Comparison of ENCODE assay signal across 15 mouse cellular contexts in genomic region chr6:37397973-37398372, GRCm38 (mm10).
"Had no signal": no experiment of that assay in that cellular context is flagged by ENCODE, and none has a peak within 500 bp of the region (broad histone marks: within the 10 kb centered on the region; RNA-seq: fewer than 3 reads in every experiment).

No protein-coding gene starts in this region.

- H3K9me3 ChIP-seq: kidney, embryonic 15.5 days; limb, embryonic 15.5 days; midbrain, embryonic 10.5 days; neural tube, embryonic 12.5 days; stomach, embryonic 15.5 days had no signal

- H3K27me3 ChIP-seq: kidney, embryonic 15.5 days; limb, embryonic 15.5 days; neural tube, embryonic 12.5 days; stomach, embryonic 15.5 days had no signal

- ATAC-seq: lung, postnatal 0 days had no signal

- H3K4me3 ChIP-seq: kidney, embryonic 15.5 days; limb, embryonic 15.5 days; midbrain, embryonic 10.5 days; neural tube, embryonic 12.5 days; stomach, embryonic 15.5 days had no signal

- H3K36me3 ChIP-seq: midbrain, embryonic 10.5 days; neural tube, embryonic 12.5 days; stomach, embryonic 15.5 days had no signal

- H3K4me1 ChIP-seq: neural tube, embryonic 12.5 days had no signal

- DNase-seq: kidney, adult 2 months; kidney, postnatal 14 days; layer of hippocampus, postnatal 36 days; lung, adult 2 months; lung, postnatal 4 days; midbrain, embryonic 14.5 days; right cerebral cortex, postnatal 4 days; thymus, adult 2 months; thymus, postnatal 25 days had no signal

- H3K27ac ChIP-seq: kidney, embryonic 15.5 days; midbrain, embryonic 10.5 days; neural tube, embryonic 12.5 days; stomach, embryonic 15.5 days had no signal

- H3K9ac ChIP-seq: kidney, embryonic 15.5 days; limb, embryonic 15.5 days; neural tube, embryonic 12.5 days; stomach, embryonic 15.5 days had no signal

- H3K4me2 ChIP-seq: kidney, embryonic 15.5 days; limb, embryonic 15.5 days; neural tube, embryonic 12.5 days; stomach, embryonic 15.5 days had no signal
